Mouse (Mus musculus): ENCODE results near the gene Arhgef25. TPM values are rescaled to one million over a fixed set of nuclear protein-coding genes. Genes with fewer than 3 reads are reported as not detected.
"Not testable (repeated sequence)": the region's sequence is repeated elsewhere in the genome, so short reads cannot be mapped to it uniquely, and the experiment has no call there.

Gene Arhgef25
- polyA plus RNA-seq, 1 experiment from 2014 or later = 19.6 TPM

- H3K4me3 ChIP-seq (ENCODE audit: low read depth, low read length) = no peak overlapping the region
- H3K4me1 ChIP-seq (ENCODE audit: control insufficient read depth, insufficient read depth, low read length) = no peaks in the 10 kb centered on the region
- H3K9ac ChIP-seq (ENCODE audit: low read depth, low read length) = no peak overlapping the region
- H3K36me3 ChIP-seq (ENCODE audit: control insufficient read depth, insufficient read depth, low read length) = no peaks in the 10 kb centered on the region
- no peak for ATAC-seq
- 95% methylated on average over 4 of the region's 4 CpGs for WGBS
- H3K4me2 ChIP-seq (ENCODE audit: low read length) = no peak overlapping the region
- no peaks in the 10 kb centered on the region for H3K9me3 ChIP-seq (replicated peaks; ENCODE audit: control insufficient read depth, low read length, poor library complexity, severe bottlenecking)
- H3K27me3 ChIP-seq (ENCODE audit: control insufficient read depth, insufficient read depth, low read depth, low read length) = no peaks in the 10 kb centered on the region
- no peak overlapping the region for H3K27ac ChIP-seq (ENCODE audit: low read length)
These were observed 53.4 kb downstream of the Arhgef25 start for GRCm38 (mm10) chr10:127136510-127136909.

DNA sequence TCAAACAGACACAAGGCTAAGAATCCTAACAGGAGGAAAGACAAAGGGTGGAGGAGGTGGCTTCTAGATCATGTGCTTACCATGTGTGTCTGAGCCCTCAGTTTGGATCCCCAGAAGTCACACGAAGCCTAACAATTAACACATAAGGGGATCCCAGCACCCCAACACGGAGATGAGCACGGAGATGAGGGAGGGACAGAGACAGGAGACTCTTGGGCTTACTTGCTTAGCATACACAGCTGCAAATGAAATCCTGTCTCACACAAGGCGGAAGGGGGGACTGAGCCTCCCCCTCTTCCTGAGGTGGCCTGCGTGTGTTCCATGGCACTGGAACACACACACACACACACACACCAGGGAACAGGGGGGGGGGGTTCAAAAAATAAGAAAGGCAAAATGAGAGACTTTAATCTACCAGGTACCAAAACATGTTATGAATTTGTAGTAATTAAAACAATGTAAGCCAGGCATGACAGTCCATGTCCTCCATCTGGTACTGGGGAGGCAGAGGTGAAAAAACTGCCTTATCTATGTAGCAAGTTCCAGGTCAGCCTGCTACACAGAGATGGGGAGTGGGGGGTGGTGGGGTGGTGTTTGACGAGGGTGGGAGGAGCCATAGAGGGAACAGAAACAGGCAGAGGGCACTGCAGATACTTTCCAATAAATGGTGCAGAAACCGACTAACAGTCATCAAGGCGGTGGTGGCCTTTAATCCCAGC is 54.6 kb downstream of the Arhgef25 start:
- Histone ChIP-seq H3K27ac (ENCODE audit: low read length) (no peak overlapping the region), H3K9ac (ENCODE audit: low read depth, low read length) (no peak overlapping the region), H3K4me3 (ENCODE audit: low read depth, low read length) (no peak overlapping the region), H3K4me2 (ENCODE audit: low read length) (no peak overlapping the region), H3K9me3 (replicated peaks; ENCODE audit: control insufficient read depth, low read length, poor library complexity, severe bottlenecking) (no peaks in the 10 kb centered on the region), H3K4me1 (ENCODE audit: control insufficient read depth, insufficient read depth, low read length) (no peaks in the 10 kb centered on the region), H3K36me3 (ENCODE audit: control insufficient read depth, insufficient read depth, low read length) (no peaks in the 10 kb centered on the region), H3K27me3 (ENCODE audit: control insufficient read depth, insufficient read depth, low read depth, low read length) (no peaks in the 10 kb centered on the region)
- 65% methylated on average over 7 of the region's 8 CpGs for WGBS
- no peak for ATAC-seq

DNA sequence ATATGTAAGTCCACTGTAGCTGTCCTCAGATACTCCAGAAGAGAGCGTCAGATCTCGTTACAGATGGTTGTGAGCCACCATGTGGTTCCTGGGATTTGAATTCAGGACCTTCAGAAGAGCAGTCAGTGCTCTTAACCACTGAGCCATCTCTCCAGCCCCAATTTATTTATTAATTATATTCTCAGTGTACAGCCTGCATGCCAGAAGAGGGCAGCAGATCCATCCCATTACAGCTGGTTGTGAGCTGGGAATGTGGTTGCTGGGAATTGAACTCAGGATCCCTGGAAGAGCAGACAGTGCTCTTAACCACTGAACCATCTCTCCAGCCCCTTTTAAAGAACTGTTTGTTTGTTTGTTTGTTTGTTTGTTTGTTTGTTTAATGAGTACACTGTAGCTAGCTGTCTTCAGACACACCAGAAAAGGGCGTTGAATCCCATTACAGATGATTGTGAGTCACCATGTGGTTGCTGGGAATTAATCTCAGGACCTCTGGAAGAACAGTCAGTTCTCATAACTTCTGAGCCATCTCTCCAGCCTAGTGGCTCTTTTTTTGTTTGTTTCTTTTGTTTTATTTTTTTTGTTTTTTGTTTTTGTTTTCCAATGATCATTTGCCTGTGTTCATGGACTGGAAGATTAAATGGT is 55.4 kb downstream of the Arhgef25 start:
- H3K27ac ChIP-seq (ENCODE audit: low read length); ATAC-seq; H3K4me2 ChIP-seq (ENCODE audit: low read length); H3K36me3 ChIP-seq (ENCODE audit: control insufficient read depth, insufficient read depth, low read length); H3K4me3 ChIP-seq (ENCODE audit: low read depth, low read length); H3K4me1 ChIP-seq (ENCODE audit: control insufficient read depth, insufficient read depth, low read length); H3K9me3 ChIP-seq (replicated peaks; ENCODE audit: control insufficient read depth, low read length, poor library complexity, severe bottlenecking); H3K27me3 ChIP-seq (ENCODE audit: control insufficient read depth, insufficient read depth, low read depth, low read length); H3K9ac ChIP-seq (ENCODE audit: low read depth, low read length): not testable (repeated sequence)
- 81% methylated on average over 3 of the region's 3 CpGs for WGBS

Other genes starting within 250 kb of the Arhgef25 start
- gene Ctdsp2, start 211.4 kb downstream of the Arhgef25 start, polyA plus RNA-seq (2015; fragmentation: Nextera tagmentation; extraction: Ambion mirVana) = 12.0 and 13.5 TPM in 2 replicates
- 1.7 and 2.8 TPM in 2 replicates for gene Avil, start 189.4 kb downstream of the Arhgef25 start, polyA plus RNA-seq (2015; fragmentation: Nextera tagmentation; extraction: Ambion mirVana)
- 61.4 and 67.7 TPM in 2 replicates for gene Tsfm, start 159.2 kb downstream of the Arhgef25 start, polyA plus RNA-seq (2015; fragmentation: Nextera tagmentation; extraction: Ambion mirVana)
- gene Mettl1, start 148.7 kb downstream of the Arhgef25 start, polyA plus RNA-seq (2015; fragmentation: Nextera tagmentation; extraction: Ambion mirVana) = 20.1 TPM in 2 replicates
- 0.21 and 0.22 TPM in 2 replicates for gene Eef1akmt3, start 148.6 kb downstream of the Arhgef25 start, polyA plus RNA-seq (2015; fragmentation: Nextera tagmentation; extraction: Ambion mirVana)
- gene Cyp27b1, start 141.8 kb downstream of the Arhgef25 start, polyA plus RNA-seq (2015; fragmentation: Nextera tagmentation; extraction: Ambion mirVana) = 0.08 and 0.14 TPM in 2 replicates
- gene March9, start 129.9 kb downstream of the Arhgef25 start, polyA plus RNA-seq (2015; fragmentation: Nextera tagmentation; extraction: Ambion mirVana) = 5.6 and 6.3 TPM in 2 replicates
- gene Cdk4, start 126.5 kb downstream of the Arhgef25 start, polyA plus RNA-seq (2015; fragmentation: Nextera tagmentation; extraction: Ambion mirVana) = 646 and 776 TPM in 2 replicates
- gene Tspan31, start 119.8 kb downstream of the Arhgef25 start, polyA plus RNA-seq (2015; fragmentation: Nextera tagmentation; extraction: Ambion mirVana) = 105 and 110 TPM in 2 replicates
- gene Agap2, start 114.8 kb downstream of the Arhgef25 start, polyA plus RNA-seq (2015; fragmentation: Nextera tagmentation; extraction: Ambion mirVana) = 5.1 and 5.3 TPM in 2 replicates
- 132 and 138 TPM in 2 replicates for gene Os9, start 69.0 kb downstream of the Arhgef25 start, polyA plus RNA-seq (2015; fragmentation: Nextera tagmentation; extraction: Ambion mirVana)
- gene B4galnt1, start 24.9 kb downstream of the Arhgef25 start, polyA plus RNA-seq (2015; fragmentation: Nextera tagmentation; extraction: Ambion mirVana) = 60.7 and 71.7 TPM in 2 replicates
- gene Slc26a10, start 9.4 kb downstream of the Arhgef25 start, polyA plus RNA-seq (2015; fragmentation: Nextera tagmentation; extraction: Ambion mirVana) = 1.1 and 1.2 TPM in 2 replicates
- gene Dtx3, start 5.6 kb upstream of the Arhgef25 start, polyA plus RNA-seq (2015; fragmentation: Nextera tagmentation; extraction: Ambion mirVana) = 254 and 255 TPM in 2 replicates
- 16.9 and 18.4 TPM in 2 replicates for gene Pip4k2c, start 21.5 kb upstream of the Arhgef25 start, polyA plus RNA-seq (2015; fragmentation: Nextera tagmentation; extraction: Ambion mirVana)
- 113 and 120 TPM in 2 replicates for gene Kif5a, start 73.3 kb upstream of the Arhgef25 start, polyA plus RNA-seq (2015; fragmentation: Nextera tagmentation; extraction: Ambion mirVana)
- 332 and 345 TPM in 2 replicates for gene Dctn2, start 76.3 kb upstream of the Arhgef25 start, polyA plus RNA-seq (2015; fragmentation: Nextera tagmentation; extraction: Ambion mirVana)
- 12.6 and 15.3 TPM in 2 replicates for gene Mbd6, start 98.9 kb upstream of the Arhgef25 start, polyA plus RNA-seq (2015; fragmentation: Nextera tagmentation; extraction: Ambion mirVana)
- 123 and 128 TPM in 2 replicates for gene Mars, start 121.7 kb upstream of the Arhgef25 start, polyA plus RNA-seq (2015; fragmentation: Nextera tagmentation; extraction: Ambion mirVana)
- 0.46 and 0.75 TPM in 2 replicates for gene Arhgap9, start 131.9 kb upstream of the Arhgef25 start, polyA plus RNA-seq (2015; fragmentation: Nextera tagmentation; extraction: Ambion mirVana)
- 0.92 and 1.3 TPM in 2 replicates for gene Gli1, start 151.9 kb upstream of the Arhgef25 start, polyA plus RNA-seq (2015; fragmentation: Nextera tagmentation; extraction: Ambion mirVana)
- gene Inhbe, start 164.3 kb upstream of the Arhgef25 start, polyA plus RNA-seq (2015; fragmentation: Nextera tagmentation; extraction: Ambion mirVana) = 0.04 TPM in 2 replicates
- 0.15 TPM in 1 of 2 replicates, not detected in the other for gene Inhbc, start 180.3 kb upstream of the Arhgef25 start, polyA plus RNA-seq (2015; fragmentation: Nextera tagmentation; extraction: Ambion mirVana)
- 35.2 and 35.9 TPM in 2 replicates for gene R3hdm2, start 190.2 kb upstream of the Arhgef25 start, polyA plus RNA-seq (2015; fragmentation: Nextera tagmentation; extraction: Ambion mirVana)